Mouse (Mus musculus): Measurements from ENCODE around the gene AC134908.4. TPM values are rescaled to one million over a fixed set of nuclear protein-coding genes. Genes with fewer than 3 reads are reported as not detected.
A peak's percentile ranks its signal among the peaks of the same experiment; 100 is the strongest.

Gene AC134908.4
- total RNA-seq, 1 experiment from 2014 or later, result not detected

DNA sequence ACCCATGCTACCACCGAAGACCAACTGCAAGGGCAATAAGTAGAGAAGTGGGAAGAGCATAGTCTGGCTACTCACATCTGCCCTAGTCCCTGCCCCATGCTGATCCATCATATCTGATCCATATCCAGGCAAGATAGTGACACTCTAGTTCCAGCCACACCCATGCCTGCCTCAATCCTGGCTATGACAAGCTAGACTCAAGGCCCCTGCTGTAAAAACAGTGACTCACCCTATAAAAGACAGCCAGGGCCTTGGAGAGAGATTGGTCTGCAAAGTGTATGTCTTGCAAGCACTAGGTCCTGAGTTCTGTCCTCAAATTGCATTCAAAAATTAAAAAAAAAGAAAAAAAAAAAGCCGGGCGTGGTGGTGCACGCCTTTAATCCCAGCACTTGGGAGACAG, 11.0 kb upstream of the AC134908.4 start:
- DNase-seq, result no peak

GRCm38 (mm10) chr17:25802825-25803517, 7.5 kb upstream of the AC134908.4 start:
- DNase-seq, result peak; percentile 87

DNA sequence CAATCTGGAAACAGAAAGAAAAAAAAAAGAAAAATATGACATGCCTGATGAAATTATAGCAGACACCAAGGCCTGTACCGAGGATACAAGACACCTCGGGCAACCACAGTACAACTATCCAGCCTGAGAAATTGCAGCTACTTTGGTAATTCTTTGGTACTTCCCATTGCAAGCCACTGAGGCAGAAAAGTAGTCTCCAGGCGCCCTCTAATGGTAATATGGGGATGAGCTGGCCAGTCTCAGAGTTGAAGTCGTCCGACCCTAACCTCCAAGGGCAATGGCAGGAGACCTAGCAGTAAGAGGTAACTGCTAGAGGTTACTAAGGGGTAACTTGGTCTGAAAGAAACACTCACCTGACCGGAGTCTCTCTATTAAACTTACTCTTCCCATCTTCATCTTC, 5.6 kb upstream of the AC134908.4 start:
- no peak for DNase-seq

DNA sequence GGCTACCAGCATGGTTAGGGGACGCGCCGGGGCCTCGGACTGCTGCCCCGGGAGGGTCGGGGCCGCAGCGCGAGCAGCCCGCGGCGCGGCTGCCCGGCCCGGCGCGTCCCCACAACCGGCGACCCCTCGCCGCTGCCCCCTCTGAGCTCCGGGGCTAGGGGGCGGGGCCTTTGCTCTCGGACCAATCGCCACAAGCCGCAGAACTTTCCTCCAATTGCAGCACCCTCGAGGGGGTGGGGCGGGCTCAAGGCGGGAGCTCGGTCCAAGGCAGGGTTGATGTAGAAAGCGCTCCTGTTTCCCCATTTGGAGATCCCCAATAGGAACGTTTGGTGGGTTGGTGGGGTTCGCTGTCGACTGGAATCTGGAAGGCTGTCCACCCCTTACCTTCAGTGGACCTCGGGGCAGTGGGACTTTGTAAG, 1.5 kb upstream of the AC134908.4 start, which contains the start of gene Metrn:
TSS of gene Metrn (minus strand) at position 186 of the 419 bp plus-strand sequence.
- DNase-seq, result peak; percentile 92

- peak; percentile 47 for DNase-seq
These were observed 832 bp upstream of the AC134908.4 start for GRCm38 (mm10) chr17:25796211-25796771.

GRCm38 (mm10) chr17:25794998-25795397, 461 bp downstream of the AC134908.4 start:
- DNase-seq, result no peak

DNA sequence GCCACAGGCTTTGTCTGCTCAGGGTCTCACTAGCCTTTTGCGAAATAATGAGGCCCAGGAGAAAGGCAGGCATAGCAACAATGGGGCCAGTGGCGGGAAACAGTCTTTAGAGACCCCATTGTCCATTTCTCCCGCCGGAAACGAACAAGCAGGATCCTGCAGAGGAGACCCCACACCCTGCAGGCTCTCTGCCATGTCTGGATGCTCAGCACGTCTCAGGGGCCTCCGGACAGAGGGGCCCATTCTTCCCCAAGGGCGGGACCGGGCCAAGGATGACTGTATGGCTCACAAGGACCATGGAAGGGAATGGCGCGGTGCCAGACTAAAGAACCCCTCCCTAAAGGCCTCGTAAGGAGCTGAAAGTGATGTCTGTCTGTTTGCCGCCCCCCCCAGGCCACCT, 1.3 kb downstream of the AC134908.4 start:
- DNase-seq, result no peak

GRCm38 (mm10) chr17:25792615-25793014, 2.8 kb downstream of the AC134908.4 start, which contains the start of gene Fam173a:
TSS of gene Fam173a (minus strand) at chr17:25792901.
- peak; percentile 76 for DNase-seq

DNA sequence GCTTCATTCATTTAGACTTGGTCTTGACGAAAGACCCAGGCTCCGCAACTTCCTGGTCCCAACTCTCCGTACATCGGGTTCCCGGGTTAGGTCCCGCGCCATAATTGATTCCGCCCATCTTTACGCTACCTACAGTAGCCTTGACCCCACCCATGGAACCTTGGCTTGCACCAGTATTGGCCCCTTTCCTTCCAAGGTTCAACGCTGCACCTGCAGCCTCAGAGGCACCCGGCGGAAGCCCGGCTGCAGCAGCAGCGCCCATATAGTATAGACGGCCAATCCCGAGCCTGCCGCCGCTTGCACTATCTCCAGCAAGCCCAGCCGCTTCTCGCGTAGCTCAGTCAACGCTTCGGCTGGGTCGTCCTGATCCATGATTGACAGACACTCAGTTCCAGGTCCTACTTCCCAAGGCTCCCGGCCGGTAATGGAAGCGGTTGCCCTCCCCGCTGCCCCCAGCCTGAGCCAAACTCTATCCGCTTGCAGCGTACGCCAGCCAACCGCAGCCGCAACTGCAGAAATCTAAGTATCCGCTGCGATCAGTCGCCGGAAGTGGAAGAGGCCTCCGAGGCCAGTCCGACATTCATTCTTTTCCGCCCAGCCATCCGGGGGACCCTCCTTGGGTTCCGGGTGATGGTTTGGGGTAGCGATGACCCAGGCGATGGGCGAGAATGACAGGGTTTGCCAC, 3.5 kb downstream of the AC134908.4 start:
- peak; percentile 83 for DNase-seq

GRCm38 (mm10) chr17:25791320-25791842, 4.1 kb downstream of the AC134908.4 start:
- DNase-seq, result no peak

GRCm38 (mm10) chr17:25786781-25787504, 8.5 kb downstream of the AC134908.4 start:
- DNase-seq, result no peak

- no peak for DNase-seq
These were observed 9.2 kb downstream of the AC134908.4 start, which contains the start of gene Ccdc78 for GRCm38 (mm10) chr17:25786280-25786679. TSS of gene Ccdc78 (plus strand) at chr17:25786580.

DNA sequence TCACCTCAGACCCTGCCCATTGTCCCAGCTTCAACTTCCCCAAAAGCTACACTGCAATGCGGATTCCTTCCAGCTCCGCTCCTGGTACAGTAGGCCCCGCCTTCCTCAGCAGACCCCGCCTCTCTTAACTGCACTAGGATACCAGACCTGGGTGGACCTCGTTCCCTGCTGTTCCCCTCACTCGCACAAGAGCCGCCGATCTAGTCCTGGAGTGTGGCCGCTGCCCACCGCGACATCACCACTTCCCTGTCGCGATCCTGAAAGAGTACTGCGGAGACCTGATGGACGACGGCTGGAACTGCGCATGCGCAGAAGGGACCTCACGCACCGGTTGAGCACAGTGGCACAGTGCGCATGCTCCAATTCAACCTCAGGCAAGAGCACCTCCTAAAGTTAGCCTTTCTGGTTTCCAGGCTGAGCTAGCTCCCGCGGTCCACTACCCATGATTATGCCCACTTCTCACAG, 10.1 kb downstream of the AC134908.4 start, which contains the start of gene Haghl:
TSS of gene Haghl (minus strand) at position 393 of the 465 bp plus-strand sequence.
- DNase-seq, result peak; percentile 94

DNA sequence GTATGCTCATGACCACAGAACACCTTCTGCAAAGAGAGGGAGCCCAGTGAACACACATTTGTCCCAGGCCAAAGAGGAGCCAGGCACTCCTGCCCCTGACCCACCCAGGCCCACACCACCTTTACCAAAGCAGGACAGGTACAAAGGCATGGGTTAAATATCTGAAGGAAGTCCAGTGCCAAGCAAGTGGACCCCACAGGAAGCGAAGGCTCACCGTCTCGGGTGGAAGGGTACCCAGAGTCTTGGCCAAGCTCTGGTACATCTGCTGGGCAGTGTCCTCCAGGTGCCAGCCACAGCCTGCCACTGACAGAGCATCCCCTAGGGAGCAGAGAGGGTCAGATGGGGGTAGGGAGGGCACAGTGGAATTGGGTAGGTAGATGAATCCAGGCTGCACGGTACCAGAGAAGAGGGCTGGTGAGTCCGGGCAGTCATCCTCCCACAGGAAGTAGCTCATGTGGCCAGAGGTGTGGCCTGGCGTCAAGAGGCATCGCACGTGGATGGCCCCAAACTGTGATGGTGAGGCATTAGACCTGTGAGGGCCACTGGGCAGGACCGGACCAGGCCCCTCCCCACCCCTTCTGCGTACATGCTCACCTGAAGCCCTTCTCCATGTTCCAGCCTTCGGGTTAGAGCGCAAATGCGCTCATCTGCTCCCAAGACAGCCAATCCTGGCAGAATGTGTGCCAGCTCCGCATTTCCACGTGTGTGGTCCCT, 11.4 kb downstream of the AC134908.4 start:
- no peak for DNase-seq

DNA sequence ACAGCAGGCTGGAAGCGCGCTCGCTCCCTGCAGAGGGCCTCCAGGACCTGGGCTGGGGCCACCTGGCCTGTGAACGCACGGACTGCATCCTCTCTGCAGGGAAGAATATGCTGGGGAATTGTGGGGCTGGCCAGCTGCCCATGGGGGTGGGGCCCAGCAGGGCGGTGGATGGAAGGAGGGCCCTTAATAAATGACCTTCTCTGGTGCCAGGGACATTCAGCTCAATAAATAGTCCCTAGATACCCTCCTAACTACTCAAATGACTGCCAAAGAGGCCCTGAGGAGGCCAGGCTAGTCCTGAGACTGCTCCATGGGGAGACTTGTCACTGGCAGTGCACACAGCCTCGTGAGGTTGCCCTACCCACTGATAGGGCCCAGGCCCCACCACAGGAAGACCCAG, 12.4 kb downstream of the AC134908.4 start:
- peak; percentile 72 for DNase-seq

- no peak for DNase-seq
These were observed 14.1 kb downstream of the AC134908.4 start for GRCm38 (mm10) chr17:25781339-25781738.

DNA sequence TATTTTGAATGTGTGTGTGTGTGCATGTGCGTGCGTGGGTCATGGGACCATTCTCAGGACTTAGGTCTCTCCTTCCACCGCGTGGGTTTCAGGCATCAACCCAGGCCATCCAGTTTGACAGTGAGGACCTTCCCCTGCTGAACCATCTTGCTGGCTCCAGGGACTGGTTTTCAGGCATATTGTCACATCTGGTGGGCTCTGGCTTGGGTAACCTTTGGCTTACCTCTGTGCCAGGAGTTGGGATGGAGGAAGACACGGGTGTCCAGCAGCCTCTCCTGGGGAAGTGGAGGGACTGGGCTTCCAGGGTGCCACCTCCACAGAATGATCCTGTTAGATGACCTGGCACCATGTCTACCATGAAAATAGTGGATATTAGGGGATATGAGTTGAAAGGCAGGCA, 17.5 kb downstream of the AC134908.4 start:
- no peak for DNase-seq

GRCm38 (mm10) chr17:25775318-25776062, 20.0 kb downstream of the AC134908.4 start:
- no peak for DNase-seq

GRCm38 (mm10) chr17:25773549-25774120, 21.8 kb downstream of the AC134908.4 start, which contains the start of gene Narfl:
TSS of gene Narfl (plus strand) at chr17:25773776.
- DNase-seq, result peak; percentile 96

DNA sequence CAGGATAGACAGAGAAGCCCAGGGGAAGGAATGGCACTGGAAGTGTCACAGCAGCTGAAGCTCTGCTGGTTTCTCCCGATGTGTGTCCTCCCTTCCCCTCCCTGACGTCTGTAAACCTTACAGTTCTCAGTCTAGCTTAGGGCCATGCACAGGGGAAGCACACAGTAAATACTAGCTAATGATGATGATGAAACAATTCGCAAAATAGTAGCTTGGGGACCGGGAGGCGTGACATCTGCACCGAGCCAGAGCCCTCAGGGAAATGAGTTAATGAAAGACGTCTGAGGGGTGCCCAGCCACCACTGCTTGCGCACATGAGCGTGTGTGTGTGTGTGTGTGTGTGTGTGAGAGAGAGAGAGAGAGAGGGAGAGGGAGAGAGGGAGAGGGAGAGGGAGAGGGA, 26.1 kb downstream of the AC134908.4 start:
- no peak for DNase-seq
